Mouse (Mus musculus): ENCODE results near the gene Fgf22.
A peak's percentile ranks its signal among the peaks of the same experiment; 100 is the strongest.
"Not testable (repeated sequence)": the region's sequence is repeated elsewhere in the genome, so short reads cannot be mapped to it uniquely, and the experiment has no call there.

The Fgf22 gene

DNA sequence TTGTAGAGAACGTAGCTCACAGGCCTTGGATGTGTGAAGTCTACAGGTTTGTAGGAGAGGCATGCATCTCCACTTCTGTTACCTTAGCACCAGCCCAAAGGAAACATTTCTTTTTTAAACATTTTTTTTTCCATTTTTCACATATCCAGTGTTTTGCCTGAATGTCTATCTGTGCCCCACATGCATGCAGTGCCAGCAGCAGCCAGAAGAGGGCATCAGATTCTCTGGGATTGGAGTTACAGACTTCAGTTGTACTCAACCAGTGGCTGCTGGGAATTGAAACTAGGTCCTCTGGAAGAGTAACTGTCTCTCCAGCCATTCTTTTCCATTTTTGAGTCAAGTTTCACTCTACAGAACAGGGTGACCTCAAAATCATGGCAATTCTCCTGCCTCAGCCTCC, 22.4 kb upstream of the Fgf22 start:
- DNase-seq (ENCODE audit: low spot score in 2 of 2): no peak

DNA sequence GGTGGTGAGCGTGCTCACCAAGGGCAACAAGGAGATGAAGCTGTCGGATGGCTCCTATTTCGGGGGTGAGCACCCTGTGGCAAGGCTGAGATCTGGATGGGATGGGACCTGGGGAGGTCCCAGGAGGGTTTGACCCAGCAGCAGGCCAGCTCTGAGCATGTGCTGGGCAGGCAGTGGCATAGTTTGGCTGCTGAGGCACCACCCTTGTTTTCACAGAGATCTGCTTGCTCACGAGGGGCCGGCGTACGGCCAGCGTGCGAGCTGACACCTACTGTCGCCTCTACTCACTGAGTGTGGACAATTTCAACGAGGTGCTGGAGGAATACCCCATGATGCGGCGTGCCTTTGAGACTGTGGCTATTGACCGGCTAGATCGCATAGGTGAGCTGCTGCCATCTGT, 21.0 kb upstream of the Fgf22 start:
- DNase-seq (ENCODE audit: low spot score in 2 of 2): no peak

DNA sequence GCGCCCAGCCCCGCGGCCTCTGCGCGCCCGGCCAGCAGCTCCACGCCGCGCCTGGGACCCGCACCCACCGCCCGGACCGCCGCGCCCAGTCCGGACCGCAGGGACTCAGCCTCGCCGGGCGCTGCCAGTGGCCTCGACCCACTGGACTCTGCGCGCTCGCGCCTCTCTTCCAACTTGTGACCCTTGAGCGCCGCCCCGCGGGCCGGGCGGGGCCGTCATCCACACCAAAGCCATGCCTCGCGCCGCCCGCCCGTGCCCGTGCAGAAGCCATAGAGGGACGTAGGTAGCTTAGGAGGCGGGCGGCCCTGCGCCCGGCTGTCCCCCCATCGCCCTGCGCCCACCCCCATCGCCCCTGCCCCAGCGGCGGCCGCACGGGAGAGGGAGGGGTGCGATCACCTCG, 19.5 kb upstream of the Fgf22 start:
- no peak for DNase-seq (ENCODE audit: low spot score in 2 of 2)

DNA sequence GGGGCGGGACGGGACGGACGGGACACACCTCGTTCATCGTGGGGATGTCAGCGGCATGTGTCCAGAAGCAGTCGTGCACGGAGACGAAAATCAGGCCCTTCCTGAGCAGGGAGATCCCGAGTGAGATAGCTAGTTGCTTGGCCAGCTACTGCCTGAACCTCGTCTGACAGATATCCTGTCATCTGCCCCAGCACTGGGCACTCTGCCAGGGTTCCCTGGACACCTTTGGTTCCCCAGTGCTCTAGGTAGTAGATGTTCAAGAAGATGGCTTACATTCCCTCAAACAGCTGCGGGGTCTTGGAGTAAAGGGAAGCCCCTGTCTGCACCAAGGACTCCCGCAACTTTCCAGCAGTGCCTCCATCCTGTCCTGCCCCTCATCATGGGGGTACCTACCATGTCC, 18.2 kb upstream of the Fgf22 start:
- no peak for DNase-seq (ENCODE audit: low spot score in 2 of 2)

DNA sequence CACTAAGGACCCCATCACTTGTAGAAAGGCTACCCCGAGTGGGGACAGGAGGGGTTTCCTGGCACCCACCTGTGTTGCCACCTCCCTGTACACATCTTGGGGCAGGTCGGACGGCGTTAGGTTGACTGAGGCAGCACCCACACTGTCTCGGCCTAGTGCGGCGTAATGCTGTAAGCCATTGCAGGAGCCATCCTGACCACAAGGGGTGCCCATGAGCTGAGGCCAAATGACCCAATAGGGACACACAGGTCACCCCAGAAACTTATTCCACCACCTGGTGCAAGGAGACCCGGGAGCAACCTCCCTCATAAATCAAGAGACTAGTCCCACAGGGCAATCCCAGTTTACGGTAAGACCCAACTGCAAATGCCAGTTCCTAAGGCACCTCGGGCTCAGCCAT, 16.6 kb upstream of the Fgf22 start:
- DNase-seq (ENCODE audit: low spot score in 2 of 2): no peak

DNA sequence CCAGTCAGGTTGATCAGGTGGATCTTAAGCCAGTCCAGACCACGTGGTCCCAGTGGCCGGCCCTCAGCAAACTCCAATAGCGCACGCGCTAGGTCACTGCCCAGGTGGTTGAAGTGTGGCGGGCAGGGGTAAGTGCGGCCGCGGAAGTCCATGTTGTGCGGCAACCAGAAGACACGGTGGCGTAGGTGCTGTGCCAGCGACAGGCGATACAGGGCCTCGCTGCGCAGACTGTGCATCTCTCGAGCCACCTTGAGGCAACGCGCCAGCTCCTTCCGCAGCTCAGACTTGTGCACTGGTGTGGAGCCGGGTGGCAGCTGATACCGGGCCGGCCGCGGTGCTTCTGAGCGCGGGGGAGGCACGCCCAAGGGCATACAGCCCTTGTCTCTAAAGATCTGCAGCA, 15.6 kb upstream of the Fgf22 start:
- DNase-seq (ENCODE audit: low spot score in 2 of 2): no peak

DNA sequence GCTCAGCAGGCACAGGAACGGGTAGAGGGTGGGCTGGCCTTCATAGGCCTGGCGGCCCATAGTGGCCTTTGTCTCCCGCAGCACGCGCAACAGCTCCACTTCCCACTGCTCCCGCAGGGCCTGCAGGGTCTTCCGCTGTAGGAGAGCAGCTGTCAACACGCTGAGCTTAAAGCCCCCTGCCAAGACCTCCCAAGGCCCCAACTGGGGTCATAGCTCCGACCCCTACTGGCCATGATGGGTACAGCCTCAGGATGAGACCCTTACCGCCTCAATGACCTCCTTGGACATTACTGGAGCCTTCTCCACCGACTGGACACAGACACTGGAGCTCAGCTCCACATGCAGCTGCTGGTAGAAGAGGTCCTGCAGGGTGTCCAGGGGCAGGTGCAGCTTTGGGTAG, 14.0 kb upstream of the Fgf22 start:
- no peak for DNase-seq (ENCODE audit: low spot score in 2 of 2)

DNA sequence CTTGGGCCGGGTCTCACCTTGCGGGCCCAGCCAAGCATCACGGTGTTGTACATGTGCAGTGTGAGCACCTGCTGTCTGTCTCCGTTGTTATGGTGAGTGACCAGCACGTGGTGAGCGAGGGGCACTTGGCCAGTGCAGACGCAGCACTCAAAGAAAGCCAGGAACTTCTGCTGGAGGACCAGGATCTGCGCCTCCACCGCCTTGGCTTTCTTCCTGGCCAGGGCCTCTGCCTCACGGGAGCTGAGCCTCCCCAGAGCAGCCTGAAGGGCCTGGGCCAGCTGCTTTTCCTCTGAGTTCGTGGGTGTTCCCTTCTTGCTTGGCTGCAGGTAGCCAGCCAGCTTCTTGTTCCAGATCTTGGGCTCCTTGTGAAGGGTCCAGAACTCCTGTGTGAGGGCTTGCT, 11.7 kb upstream of the Fgf22 start:
- DNase-seq (ENCODE audit: low spot score in 2 of 2): no peak

DNA sequence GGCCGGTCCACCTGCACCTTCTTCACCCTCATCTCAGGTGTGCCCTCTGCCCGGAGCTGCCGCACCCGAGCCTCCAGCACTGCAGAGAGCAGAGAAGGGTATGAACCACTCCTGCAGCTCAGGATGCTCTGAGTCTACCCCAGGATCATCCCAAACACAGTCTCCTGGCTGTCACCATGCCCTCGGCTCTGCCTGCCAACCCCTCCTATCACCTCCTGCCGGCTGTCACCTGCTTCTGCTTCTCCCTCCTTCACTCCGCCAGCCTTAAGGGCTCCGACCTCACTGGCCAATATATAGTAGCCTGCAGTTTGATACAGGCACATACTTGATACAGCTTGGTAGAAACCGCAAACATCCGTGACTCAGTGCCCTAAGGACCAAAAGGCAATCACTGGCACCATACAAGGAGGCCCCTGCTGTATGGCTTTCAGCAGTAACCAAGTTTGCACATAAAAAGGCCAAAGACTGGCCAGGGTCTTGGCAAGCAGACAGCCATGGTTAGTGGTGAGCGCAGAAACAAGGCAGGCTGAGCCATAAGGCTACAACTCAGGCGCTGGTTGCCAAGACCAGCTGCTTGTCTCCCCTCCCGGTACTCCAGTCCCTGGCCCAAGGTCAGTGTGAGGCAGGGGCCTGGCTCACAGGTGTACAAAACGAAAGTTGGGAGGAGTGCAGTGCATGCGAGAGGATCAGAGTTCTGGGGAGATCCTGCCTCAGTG, 11.1 kb upstream of the Fgf22 start:
- DNase-seq (ENCODE audit: low spot score in 2 of 2): no peak

DNA sequence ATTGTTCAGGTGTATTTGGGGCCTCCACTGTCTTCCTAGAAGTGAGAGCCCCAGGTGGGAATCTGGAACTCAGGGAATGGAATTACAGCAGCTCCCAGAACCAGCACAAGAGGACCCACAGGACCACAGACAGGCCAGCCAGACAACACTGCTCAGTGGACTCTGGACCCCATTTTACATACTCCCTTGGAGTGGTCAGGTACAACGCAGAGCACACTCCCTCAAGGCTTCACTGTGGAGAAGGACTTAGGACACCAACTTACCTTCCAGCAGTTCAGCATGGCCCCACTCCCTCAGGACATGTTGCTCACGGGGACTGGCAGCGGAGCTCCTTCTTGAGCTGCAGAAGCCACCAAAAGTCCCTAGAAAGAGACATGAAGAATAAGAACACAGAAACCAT, 9.5 kb upstream of the Fgf22 start:
- no peak for DNase-seq (ENCODE audit: low spot score in 2 of 2)

DNA sequence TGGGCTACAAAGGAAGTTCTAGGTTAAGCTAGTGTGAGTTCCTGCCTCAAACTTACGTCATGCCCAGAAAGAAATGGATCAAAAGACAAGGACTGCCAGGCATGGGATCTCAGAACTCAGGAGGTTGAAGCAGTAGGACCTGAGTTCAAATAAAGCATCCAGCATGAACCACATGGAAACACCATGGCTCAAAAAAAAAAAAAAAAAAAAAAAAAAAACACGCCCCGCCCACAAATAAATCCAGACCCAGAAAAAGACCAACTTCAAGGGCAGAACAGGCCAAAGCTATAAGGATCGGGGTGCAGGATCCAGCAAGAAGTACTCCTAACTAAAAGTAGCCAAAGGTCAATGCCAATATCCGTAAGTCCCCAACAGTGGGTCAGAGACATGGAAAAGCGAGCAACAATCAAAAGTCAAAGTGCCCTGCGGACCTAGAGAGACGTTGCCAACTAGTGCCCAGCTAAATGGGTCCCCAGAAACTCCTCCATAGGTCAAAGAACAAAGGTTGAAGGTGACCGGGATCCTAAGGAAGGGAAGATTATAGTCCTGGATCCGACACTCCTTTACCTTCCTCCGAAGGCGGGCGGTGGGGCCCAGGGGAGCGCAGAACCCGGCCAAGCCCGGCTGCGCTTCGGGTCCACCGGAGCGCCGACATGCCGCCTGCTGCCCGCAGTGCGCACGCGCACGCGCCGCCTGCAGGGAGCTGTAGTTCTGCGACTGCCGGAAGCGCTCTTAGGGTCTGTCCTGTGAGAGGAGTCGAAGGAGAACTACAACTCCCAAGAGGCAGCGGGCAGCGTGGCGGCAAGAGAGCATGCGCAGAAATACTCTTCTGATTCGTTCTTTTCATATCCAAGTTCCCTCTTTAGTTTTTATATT, 8.7 kb upstream of the Fgf22 start, which contains the start of gene Polrmt:
TSS of gene Polrmt (minus strand) at position 684 of the 876 bp plus-strand sequence.
- peak; percentile 95 to 96 for DNase-seq (ENCODE audit: low spot score in 2 of 2)

DNA sequence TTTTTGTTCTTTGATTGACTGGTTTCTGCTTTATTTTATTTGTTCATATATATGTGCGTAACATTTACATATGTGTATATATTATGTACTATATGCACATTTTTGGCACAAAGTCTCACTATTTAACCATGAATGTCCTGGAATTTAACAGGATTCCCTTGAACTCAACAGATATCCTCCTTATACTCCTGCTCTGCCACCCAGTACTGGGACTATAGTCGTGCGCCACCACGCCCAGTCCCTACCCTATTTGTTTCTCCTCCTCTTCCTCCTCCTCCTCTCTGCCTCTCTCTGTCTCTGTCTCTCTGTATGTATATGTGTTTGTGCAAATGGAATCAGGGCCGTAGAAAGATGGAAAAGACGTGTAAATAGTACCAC, 8.1 kb upstream of the Fgf22 start:
- DNase-seq (ENCODE audit: low spot score in 2 of 2): no peak

DNA sequence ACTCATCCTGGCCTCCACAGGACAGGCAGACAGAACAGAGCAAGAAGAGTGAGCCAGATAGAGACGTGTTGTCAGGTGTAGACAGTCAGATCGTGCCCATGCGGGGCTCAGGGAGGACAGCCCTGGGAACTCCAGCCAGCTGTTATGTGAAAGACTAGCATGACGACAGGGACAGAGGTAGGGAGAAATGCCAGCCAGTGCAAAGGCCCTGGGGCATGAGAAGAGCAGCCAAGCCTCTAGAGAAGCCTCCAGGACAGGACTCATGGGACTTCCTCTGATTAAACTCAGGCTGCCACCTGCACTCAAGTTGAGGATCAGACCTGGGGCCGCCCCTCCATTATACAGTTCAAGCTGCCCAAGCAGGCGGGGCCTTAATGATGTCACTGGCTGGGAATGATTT, 6.4 kb upstream of the Fgf22 start:
- DNase-seq (ENCODE audit: low spot score in 2 of 2): no peak

DNA sequence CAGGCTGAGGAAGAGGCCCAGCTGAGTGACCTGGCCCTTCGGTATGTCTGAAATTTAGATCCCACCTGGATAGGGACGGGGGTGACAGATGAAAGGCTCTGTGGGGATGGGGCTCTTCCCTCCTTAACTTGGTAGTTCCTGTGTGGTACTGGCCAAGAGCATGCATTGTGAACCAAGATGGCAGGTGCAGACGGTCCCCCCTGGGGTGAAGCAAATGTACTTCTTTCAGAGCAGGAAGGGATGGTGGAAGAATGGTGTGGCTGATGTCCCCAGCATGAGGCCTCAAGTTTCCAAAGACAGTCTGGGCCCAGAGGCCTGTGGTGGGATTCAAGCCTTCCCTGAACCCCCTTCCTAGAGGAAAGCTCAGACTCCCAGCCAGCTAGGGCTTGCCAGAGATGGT, 978 bp downstream of the Fgf22 start:
- DNase-seq (ENCODE audit: low spot score in 2 of 2): no peak

DNA sequence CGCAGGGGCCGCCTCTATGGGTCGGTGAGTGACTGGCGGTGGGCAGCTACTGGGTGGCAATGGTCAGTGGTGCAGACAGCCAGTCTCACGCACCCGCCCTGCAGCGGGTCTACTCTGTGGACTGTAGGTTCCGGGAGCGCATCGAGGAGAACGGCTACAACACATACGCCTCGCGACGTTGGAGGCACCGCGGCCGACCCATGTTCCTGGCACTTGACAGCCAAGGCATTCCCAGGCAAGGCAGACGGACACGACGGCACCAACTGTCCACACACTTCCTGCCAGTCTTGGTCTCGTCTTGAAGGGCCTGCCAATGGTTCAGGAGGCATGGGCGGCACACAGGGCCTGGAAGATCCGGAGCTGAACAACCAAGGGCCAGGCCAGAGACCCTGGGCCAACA, 1.8 kb downstream of the Fgf22 start:
- no peak for DNase-seq (ENCODE audit: low spot score in 2 of 2)

DNA sequence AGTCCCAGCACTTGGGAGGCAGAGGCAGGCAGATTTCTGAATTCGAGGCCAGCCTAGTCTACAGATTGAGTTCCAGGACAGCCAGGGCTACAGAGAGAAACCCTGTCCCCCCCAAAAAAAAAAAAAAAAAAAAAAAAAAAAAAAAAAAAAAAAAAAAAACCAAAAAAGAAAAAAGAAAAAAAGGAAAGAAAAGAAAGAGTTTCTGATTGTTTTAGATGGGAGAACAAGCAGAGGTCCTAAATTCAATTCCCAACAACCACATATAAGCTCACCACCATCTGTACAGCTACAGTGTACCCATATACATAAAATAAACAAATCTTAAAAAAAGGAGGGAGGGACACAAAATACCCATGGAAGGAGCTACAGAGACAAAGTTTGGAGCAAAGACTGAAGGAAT, 4.8 kb downstream of the Fgf22 start:
- DNase-seq (ENCODE audit: low spot score in 2 of 2): not testable (repeated sequence)

DNA sequence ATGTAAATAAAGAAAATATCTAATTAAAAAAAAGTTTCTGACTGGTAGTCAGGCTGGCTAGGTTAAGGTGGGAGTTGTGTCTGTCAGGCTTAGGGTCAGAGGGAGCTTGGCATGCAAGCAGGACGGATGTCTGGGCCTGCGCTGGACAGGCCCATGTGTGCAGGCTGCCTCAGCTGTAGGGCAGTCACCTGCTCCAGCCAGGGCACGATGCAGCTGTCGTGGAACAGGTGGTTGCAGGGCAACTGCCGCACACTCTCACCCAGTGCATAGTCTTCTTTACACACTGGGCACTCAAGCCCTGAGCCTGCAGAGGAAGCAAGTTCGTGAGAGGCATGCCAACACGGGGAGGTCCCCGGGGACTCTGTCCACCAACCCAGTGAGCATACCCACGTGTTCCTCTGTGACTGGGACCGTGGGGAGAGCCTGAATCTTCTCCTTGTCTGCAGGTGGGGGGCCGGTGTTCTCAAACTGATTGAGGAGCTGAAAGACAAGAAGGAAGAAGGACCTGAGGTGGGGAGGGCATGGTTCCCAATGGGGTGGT, 5.8 kb downstream of the Fgf22 start:
- no peak for DNase-seq (ENCODE audit: low spot score in 2 of 2)

DNA sequence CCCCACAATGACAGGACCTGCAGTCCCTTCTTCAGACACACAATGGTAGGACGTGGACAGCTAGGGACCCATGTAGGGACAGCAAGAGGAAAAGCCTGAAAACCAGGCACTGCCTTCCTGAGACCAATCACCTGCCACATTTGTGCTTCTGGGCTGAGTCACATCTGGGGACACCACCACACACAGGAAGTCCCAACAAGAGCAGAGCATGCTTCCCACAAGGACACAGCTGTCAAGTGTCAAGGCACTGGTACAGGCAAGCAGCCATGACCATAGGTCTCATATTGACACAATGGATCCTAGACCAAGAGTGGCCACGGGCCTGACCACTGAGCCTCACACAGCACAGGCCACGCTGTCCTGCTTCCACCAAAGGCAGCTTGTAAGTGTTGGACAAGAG, 8.0 kb downstream of the Fgf22 start:
- DNase-seq (ENCODE audit: low spot score in 2 of 2): no peak

DNA sequence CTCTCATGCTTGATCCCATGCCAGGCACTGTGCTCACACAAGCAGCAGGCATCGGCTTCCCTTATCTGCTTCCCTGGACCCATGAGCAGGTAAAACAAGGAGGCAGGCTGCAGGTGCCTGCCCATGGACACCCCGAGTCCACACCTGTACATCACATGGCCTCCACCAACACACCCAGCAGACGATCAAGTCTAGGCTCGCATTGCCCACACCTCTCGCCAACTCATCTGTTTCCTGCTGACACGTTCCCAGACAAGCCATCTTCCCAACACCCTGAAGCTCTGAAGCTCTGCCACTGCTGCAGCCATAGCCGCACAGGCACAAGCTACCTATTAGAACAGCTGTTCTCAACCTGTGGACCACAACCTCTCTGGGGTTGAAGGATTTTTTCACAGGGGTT, 9.4 kb downstream of the Fgf22 start:
- no peak for DNase-seq (ENCODE audit: low spot score in 2 of 2)

DNA sequence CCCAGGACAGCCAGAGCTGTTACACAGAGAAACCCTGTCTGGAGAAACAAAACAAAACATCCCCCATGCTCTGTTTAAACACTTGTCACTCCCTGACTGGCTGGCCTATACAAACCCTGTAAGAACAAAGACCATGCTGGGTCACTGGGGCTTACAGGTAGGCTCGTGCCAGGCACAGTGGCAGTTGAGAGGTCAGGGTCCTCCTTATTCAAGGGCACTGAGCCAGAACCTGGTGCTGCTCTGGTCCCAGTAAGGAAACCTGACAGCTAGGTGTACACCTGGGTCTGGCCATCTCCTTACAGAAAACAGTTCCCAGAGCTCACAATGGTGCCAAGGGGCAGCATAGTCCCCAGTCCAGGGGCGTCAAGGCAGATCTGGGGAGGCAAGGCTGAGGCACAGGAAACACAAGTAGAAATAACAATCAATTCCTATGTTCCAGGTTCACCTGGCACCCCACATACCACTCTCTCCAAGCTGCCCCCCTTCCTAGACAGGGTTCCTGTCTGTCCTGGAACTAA, 10.4 kb downstream of the Fgf22 start:
- DNase-seq (ENCODE audit: low spot score in 2 of 2): no peak

DNA sequence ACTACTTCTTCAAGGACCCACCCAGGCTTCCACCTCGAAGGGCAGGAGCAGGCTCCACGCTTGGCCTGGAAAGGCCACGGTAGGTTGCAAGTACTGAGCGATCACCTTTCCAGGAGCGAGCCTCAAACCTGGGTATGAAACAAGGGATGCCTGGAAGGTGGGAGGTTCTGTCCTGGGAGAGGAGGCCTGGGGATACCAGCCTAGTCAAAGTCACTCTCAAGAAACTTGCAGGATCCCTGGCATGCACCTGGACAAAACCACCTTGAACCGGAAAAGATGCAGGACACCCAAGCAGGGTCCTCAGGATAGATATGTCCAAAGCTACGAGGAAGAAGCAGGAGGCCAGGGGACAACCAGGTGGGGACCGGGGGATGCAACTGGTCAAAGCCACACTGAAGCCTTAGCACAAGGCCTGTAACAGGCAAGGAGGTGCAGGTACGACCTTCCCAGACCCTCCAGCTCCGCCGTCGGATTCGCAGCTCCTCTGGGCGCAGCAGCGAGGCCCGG, 11.2 kb downstream of the Fgf22 start:
- no peak for DNase-seq (ENCODE audit: low spot score in 2 of 2)

DNA sequence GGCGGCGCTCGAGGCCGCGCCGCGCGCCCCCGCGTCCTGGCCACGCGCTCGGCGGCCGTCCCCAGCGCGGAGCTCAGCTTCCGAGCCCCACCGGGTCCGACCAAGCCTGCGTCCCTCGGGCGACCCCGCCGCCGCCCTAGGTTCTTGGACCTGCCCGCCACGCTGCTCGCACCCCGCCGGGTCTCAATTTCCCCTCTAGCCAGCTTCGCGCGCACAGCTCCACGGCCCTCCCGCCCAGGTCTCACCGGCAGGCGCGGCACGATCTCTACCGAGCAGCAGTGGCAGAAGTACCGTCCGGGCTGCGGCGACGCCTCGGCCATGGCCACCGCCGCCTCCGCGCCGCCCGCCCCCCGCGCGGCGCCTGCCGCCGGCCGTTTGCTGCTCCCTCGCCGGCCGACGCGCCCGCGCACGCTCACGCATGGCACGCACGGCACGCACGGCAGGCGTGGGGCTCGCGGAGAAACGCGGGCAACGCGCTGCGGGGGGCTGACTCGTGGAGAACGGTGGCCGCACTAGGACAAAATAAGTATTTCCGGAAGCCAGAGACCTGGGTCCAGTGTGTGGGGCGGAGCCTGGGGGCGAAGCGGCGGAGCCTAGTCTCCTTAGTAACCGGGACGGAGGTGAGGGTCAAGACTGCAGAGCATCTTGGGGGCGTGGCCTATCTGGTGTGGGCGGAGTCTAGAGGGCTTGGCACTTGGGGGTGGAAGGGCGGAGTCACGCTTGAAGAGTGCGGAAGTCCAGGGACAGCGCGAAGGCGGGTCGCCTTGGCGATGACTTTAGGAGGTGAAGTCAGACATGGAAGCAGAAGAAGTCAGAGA, 11.8 kb downstream of the Fgf22 start, which contains the start of gene Rnf126:
TSS of gene Rnf126 (minus strand) at position 445 of the 818 bp plus-strand sequence.
- peak; percentile 98 for DNase-seq (ENCODE audit: low spot score in 2 of 2)
